Mouse (Mus musculus): ENCODE data around the gene Nr2c1. TPM values are rescaled to one million over a fixed set of nuclear protein-coding genes. Genes with fewer than 3 reads are reported as not detected.

Nr2c1 gene
- total and polyA plus RNA-seq, 3 experiments = 1.1 to 12.6 (median 5.1) TPM

DNA sequence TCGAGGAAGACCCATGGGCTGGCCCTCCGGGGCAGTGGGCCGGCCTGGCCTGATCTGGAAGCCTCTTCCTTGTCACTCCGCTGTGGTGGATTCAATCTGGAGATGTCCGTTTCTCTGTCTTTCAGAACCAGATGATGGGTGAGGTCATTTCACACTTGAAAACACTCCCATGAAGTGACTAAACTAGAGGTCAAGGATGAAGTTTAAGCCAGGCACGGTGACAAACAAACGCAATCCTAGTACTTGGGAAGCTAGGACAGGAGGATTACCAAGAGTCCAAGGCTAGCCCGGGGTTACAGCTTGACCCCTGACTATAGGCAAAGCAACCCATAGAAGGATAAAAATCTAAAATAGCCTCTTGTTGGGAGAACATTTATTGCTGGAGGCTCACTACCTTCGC, 27.1 kb upstream of the Nr2c1 start:
- no peak overlapping the region for H3K4me3 ChIP-seq (ENCODE audit: low read depth, low read length)
- peaks cover 76% of the 10 kb centered on the region for H3K36me3 ChIP-seq (replicated peaks)
- no peaks in the 10 kb centered on the region for H3K9me3 ChIP-seq (replicated peaks)
- ATAC-seq (ENCODE audit: extremely low read depth, insufficient number of reproducible peaks, low FRiP score, poor library complexity, severe bottlenecking) = no peak
- no peaks in the 10 kb centered on the region for H3K27me3 ChIP-seq (ENCODE audit: insufficient read depth, low read length)
- H3K4me1 ChIP-seq (ENCODE audit: insufficient read depth, low read depth, low read length) = peaks cover 10% of the 10 kb centered on the region; the same call in 1 of the 2 replicates
- TF ChIP-seq GATA1 (IDR thresholded peaks at IDR 0.05; ENCODE audit: borderline replicate concordance, low read length) (no peak), POLR2AphosphoS5 (IDR thresholded peaks at IDR 0.05; ENCODE audit: insufficient replicate concordance, low read depth, low read length) (no peak), GATA2 (IDR thresholded peaks at IDR 0.05; ENCODE audit: borderline replicate concordance, low read depth, low read length) (no peak), TAL1 (conservative IDR thresholded peaks at IDR 0.05; ENCODE audit: low read depth, low read length) (no peak), CTCF (IDR thresholded peaks at IDR 0.05; ENCODE audit: low read depth, low read length) (no peak)
- DNase-seq (ENCODE audit: low spot score) = no peak

DNA sequence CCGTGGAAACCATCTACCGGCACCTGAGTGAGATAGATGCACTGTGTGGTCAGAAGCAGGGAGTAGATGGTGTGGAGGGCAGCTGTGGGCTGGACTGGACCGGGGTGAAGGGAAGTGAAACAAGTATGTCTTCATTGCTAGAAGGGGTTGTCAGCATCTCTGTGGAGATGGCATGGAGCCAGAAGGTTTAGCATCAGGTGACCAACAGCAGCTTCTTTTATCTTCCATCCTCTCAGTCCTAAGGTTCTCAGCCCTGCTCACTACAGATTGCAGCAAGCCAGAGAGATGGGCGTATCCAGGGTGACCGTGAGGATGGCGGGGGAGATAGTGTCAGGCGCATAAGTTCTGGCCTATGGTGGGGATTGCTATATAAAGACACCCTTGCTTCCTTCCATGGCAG, 25.2 kb upstream of the Nr2c1 start:
- ATAC-seq (ENCODE audit: extremely low read depth, insufficient number of reproducible peaks, low FRiP score, poor library complexity, severe bottlenecking) (no peak), DNase-seq (ENCODE audit: low spot score) (no peak)
- TF ChIP-seq GATA2 (IDR thresholded peaks at IDR 0.05; ENCODE audit: borderline replicate concordance, low read depth, low read length) (no peak), GATA1 (IDR thresholded peaks at IDR 0.05; ENCODE audit: borderline replicate concordance, low read length) (no peak), CTCF (IDR thresholded peaks at IDR 0.05; ENCODE audit: low read depth, low read length) (no peak), POLR2AphosphoS5 (IDR thresholded peaks at IDR 0.05; ENCODE audit: insufficient replicate concordance, low read depth, low read length) (no peak), TAL1 (conservative IDR thresholded peaks at IDR 0.05; ENCODE audit: low read depth, low read length) (no peak)
- Histone ChIP-seq H3K36me3 (replicated peaks) (peaks cover 83% of the 10 kb centered on the region), H3K9me3 (replicated peaks) (no peaks in the 10 kb centered on the region), H3K4me3 (ENCODE audit: low read depth, low read length) (no peak overlapping the region), H3K27me3 (ENCODE audit: insufficient read depth, low read length) (no peaks in the 10 kb centered on the region), H3K4me1 (ENCODE audit: insufficient read depth, low read depth, low read length) (peaks cover 7% of the 10 kb centered on the region; the same call in 1 of the 2 replicates)

DNA sequence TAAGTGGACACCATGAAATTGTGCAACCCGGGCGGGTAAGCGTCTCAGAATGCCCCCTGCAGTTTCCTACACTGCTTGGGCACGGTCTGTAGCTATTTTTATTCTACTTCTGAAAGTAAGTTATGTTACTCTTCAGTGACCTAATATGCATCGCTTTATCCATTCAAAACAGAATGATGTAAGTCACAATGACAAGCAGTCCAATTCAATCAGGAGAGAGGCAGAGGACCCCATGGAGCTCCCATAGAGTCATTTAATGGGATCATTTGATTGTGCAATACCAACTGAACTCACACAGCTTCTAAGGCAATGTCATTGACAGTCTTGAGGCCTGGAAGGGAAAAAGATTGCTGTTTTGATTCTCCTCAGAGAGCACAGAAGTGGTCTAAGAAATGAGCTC, 24.2 kb upstream of the Nr2c1 start:
- Histone ChIP-seq H3K9me3 (replicated peaks) (no peaks in the 10 kb centered on the region), H3K4me3 (ENCODE audit: low read depth, low read length) (no peak overlapping the region), H3K27me3 (ENCODE audit: insufficient read depth, low read length) (no peaks in the 10 kb centered on the region), H3K36me3 (replicated peaks) (peaks cover 80% of the 10 kb centered on the region), H3K4me1 (ENCODE audit: insufficient read depth, low read depth, low read length) (peaks cover 7% of the 10 kb centered on the region; the same call in 1 of the 2 replicates)
- no peak for TF ChIP-seq TAL1 (conservative IDR thresholded peaks at IDR 0.05; ENCODE audit: low read depth, low read length)
- no peak for TF ChIP-seq CTCF (IDR thresholded peaks at IDR 0.05; ENCODE audit: low read depth, low read length)
- TF ChIP-seq GATA1 (IDR thresholded peaks at IDR 0.05; ENCODE audit: borderline replicate concordance, low read length) = no peak
- no peak for TF ChIP-seq GATA2 (IDR thresholded peaks at IDR 0.05; ENCODE audit: borderline replicate concordance, low read depth, low read length)
- TF ChIP-seq POLR2AphosphoS5 (IDR thresholded peaks at IDR 0.05; ENCODE audit: insufficient replicate concordance, low read depth, low read length) = no peak
- ATAC-seq (ENCODE audit: extremely low read depth, insufficient number of reproducible peaks, low FRiP score, poor library complexity, severe bottlenecking) (no peak), DNase-seq (ENCODE audit: low spot score) (no peak)

DNA sequence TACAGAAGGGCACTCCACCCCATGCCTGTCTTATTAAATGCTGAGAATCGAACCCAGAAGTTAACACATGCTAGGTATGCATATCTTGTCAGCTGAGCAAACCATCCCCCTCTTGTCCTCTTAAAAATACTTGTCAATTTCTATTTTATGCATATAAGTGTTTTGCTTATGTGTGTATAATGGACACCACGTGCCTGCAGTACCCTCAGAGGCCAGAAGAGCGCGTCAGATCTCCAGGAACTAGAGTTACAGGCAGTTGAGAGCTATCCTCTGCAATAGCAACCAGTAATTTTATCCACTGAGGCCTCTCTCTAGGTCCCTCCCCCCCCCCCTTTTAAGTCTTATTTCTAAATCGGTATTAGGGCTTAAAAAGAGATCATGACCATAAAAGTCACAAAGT, 23.4 kb upstream of the Nr2c1 start:
- Histone ChIP-seq H3K4me1 (ENCODE audit: insufficient read depth, low read depth, low read length) (peaks cover 7% of the 10 kb centered on the region; the same call in 1 of the 2 replicates), H3K36me3 (replicated peaks) (peaks cover 79% of the 10 kb centered on the region), H3K9me3 (replicated peaks) (no peaks in the 10 kb centered on the region), H3K27me3 (ENCODE audit: insufficient read depth, low read length) (no peaks in the 10 kb centered on the region), H3K4me3 (ENCODE audit: low read depth, low read length) (no peak overlapping the region)
- TF ChIP-seq GATA2 (IDR thresholded peaks at IDR 0.05; ENCODE audit: borderline replicate concordance, low read depth, low read length) (no peak), POLR2AphosphoS5 (IDR thresholded peaks at IDR 0.05; ENCODE audit: insufficient replicate concordance, low read depth, low read length) (no peak), TAL1 (conservative IDR thresholded peaks at IDR 0.05; ENCODE audit: low read depth, low read length) (no peak), GATA1 (IDR thresholded peaks at IDR 0.05; ENCODE audit: borderline replicate concordance, low read length) (no peak), CTCF (IDR thresholded peaks at IDR 0.05; ENCODE audit: low read depth, low read length) (no peak)
- DNase-seq (ENCODE audit: low spot score) = no peak
- no peak for ATAC-seq (ENCODE audit: extremely low read depth, insufficient number of reproducible peaks, low FRiP score, poor library complexity, severe bottlenecking)

DNA sequence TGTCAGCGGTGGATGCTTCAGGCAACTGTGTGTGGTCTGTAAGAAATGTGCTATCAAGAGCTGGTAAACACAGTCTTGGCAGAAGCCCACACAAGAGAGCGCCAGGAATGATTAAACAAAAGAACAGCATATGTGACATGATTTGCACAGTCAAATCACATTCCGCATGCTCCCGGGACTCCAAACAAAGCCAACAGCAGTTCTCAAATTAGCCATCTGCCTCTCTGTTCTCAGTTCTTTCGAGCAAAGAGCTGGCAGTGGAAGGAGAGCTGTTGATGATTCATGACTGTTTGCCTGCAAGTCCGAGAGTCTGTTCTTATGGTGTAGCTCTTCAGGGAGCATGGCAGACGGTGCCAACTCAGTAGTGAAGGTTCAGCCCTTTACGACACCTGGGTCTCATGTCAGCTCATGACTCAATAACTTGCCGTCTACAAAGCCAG, 18.1 kb upstream of the Nr2c1 start:
- TF ChIP-seq POLR2AphosphoS5 (IDR thresholded peaks at IDR 0.05; ENCODE audit: insufficient replicate concordance, low read depth, low read length) (no peak), GATA1 (IDR thresholded peaks at IDR 0.05; ENCODE audit: borderline replicate concordance, low read length) (no peak), TAL1 (conservative IDR thresholded peaks at IDR 0.05; ENCODE audit: low read depth, low read length) (no peak), GATA2 (IDR thresholded peaks at IDR 0.05; ENCODE audit: borderline replicate concordance, low read depth, low read length) (no peak), CTCF (IDR thresholded peaks at IDR 0.05; ENCODE audit: low read depth, low read length) (no peak)

DNA sequence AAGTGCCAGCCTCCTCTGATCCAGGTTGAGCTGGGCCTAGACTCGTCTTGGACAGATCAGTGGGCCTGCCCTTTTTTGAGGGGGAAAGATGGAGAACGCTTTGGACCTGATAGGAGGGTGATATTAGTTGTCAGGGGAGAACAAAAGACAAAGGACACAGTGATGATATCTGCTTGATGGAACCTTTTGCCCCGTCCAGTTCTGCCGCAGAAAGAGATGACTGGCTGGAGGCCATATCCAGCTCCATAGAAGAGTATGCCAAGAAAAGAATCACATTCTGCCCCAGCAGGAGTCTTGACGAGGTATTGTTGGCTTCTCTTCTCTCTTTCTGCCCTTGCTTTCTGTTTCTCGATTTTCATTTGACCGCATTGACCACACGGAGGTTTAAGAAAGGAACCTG, 14.7 kb upstream of the Nr2c1 start:
- no peaks in the 10 kb centered on the region for H3K4me1 ChIP-seq (ENCODE audit: insufficient read depth, low read depth, low read length)
- no peak for TF ChIP-seq GATA2 (IDR thresholded peaks at IDR 0.05; ENCODE audit: borderline replicate concordance, low read depth, low read length)
- no peak for TF ChIP-seq GATA1 (IDR thresholded peaks at IDR 0.05; ENCODE audit: borderline replicate concordance, low read length)
- TF ChIP-seq POLR2AphosphoS5 (IDR thresholded peaks at IDR 0.05; ENCODE audit: insufficient replicate concordance, low read depth, low read length) = no peak
- TF ChIP-seq CTCF (IDR thresholded peaks at IDR 0.05; ENCODE audit: low read depth, low read length) = no peak
- TF ChIP-seq TAL1 (conservative IDR thresholded peaks at IDR 0.05; ENCODE audit: low read depth, low read length) = no peak
- ATAC-seq (ENCODE audit: extremely low read depth, insufficient number of reproducible peaks, low FRiP score, poor library complexity, severe bottlenecking) (no peak), DNase-seq (ENCODE audit: low spot score) (no peak)
- no peaks in the 10 kb centered on the region for H3K27me3 ChIP-seq (ENCODE audit: insufficient read depth, low read length)
- H3K4me3 ChIP-seq (ENCODE audit: low read depth, low read length) = no peak overlapping the region
- peaks cover 77% of the 10 kb centered on the region for H3K36me3 ChIP-seq (replicated peaks)
- no peaks in the 10 kb centered on the region for H3K9me3 ChIP-seq (replicated peaks)

More for the DNA sequence above, 18.1 kb upstream of the Nr2c1 start:
- no peaks in the 10 kb centered on the region for H3K9me3 ChIP-seq (replicated peaks)
- peaks cover 78% of the 10 kb centered on the region for H3K36me3 ChIP-seq (replicated peaks)
- no peaks in the 10 kb centered on the region for H3K4me1 ChIP-seq (ENCODE audit: insufficient read depth, low read depth, low read length)
- DNase-seq (ENCODE audit: low spot score) (no peak), ATAC-seq (ENCODE audit: extremely low read depth, insufficient number of reproducible peaks, low FRiP score, poor library complexity, severe bottlenecking) (no peak)
- H3K4me3 ChIP-seq (ENCODE audit: low read depth, low read length) = no peak overlapping the region
- no peaks in the 10 kb centered on the region for H3K27me3 ChIP-seq (ENCODE audit: insufficient read depth, low read length)

All from G1E (cell line).